Mouse (Mus musculus): ENCODE results near the gene Ankrd55. TPM values are rescaled to one million over a fixed set of nuclear protein-coding genes. Genes with fewer than 3 reads are reported as not detected.

Gene Ankrd55
- total and polyA plus RNA-seq, 3 experiments = not detected

GRCm38 (mm10) chr13:112412251-112412650 is 124.0 kb downstream of the Ankrd55 start:
- no peak for DNase-seq (ENCODE audit: low read depth, low spot score)
- Histone ChIP-seq H3K36me3 (ENCODE audit: control insufficient read depth in 1 of 2, insufficient read depth in 2 of 2, low read length in 2 of 2) (no peaks in the 10 kb centered on the region), H3K4me3 (ENCODE audit: control insufficient read depth in 1 of 2, insufficient read depth in 1 of 2, low read depth in 2 of 2, low read length in 2 of 2) (no peak overlapping the region), H3K79me2 (ENCODE audit: control insufficient read depth, insufficient read depth, low read length, poor library complexity) (no peaks in the 10 kb centered on the region), H3K27me3 (ENCODE audit: control insufficient read depth in 1 of 2, insufficient read depth in 2 of 2, low read length in 2 of 2) (no peaks in the 10 kb centered on the region; a peak in 2 of 4 replicates), H3K9me3 (replicated peaks; ENCODE audit: insufficient read depth, low read length) (no peaks in the 10 kb centered on the region), H3K4me1 (ENCODE audit: control insufficient read depth in 1 of 2, insufficient read depth in 2 of 2, low read length in 2 of 2) (no peaks in the 10 kb centered on the region), H3K27ac (ENCODE audit: control insufficient read depth, low read depth, low read length) (no peak overlapping the region), H3K9ac (ENCODE audit: control insufficient read depth, low read depth, low read length, poor library complexity, severe bottlenecking) (no peak overlapping the region)
- TF ChIP-seq UBTF (IDR thresholded peaks at IDR 0.05; ENCODE audit: borderline replicate concordance, insufficient read depth, low read depth, low read length) = no peak
- TF ChIP-seq POLR2AphosphoS2 (IDR thresholded peaks at IDR 0.05; ENCODE audit: low read length) = no peak
- no peak for TF ChIP-seq ZNF384 (IDR thresholded peaks at IDR 0.05; ENCODE audit: low read depth, low read length)
- no peak for TF ChIP-seq NELFE (IDR thresholded peaks at IDR 0.05; ENCODE audit: low read depth, low read length)
- TF ChIP-seq MAX (IDR thresholded peaks at IDR 0.05; ENCODE audit: low read length) = no peak
- no peak for TF ChIP-seq ELF1 (IDR thresholded peaks at IDR 0.05; ENCODE audit: low read depth, low read length)
- TF ChIP-seq ETS1 (IDR thresholded peaks at IDR 0.05; ENCODE audit: low read depth, low read length) = no peak
- no peak for TF ChIP-seq MEF2A (IDR thresholded peaks at IDR 0.05; ENCODE audit: extremely low read depth, insufficient replicate concordance, low read depth, low read length, poor library complexity, severe bottlenecking)
- no peak for TF ChIP-seq GATA1 (IDR thresholded peaks at IDR 0.05; ENCODE audit: low read depth, low read length)
- TF ChIP-seq ZMIZ1 (IDR thresholded peaks at IDR 0.05; ENCODE audit: low read depth, low read length) = no peak
- no peak for TF ChIP-seq EP300 (IDR thresholded peaks at IDR 0.05; ENCODE audit: low read depth in 1 of 2, low read length in 2 of 2)
- no peak for TF ChIP-seq CHD1 (IDR thresholded peaks at IDR 0.05; ENCODE audit: low read depth, low read length)
- no peak for TF ChIP-seq RCOR1 (IDR thresholded peaks at IDR 0.05; ENCODE audit: low read depth, low read length)

GRCm38 (mm10) chr13:112412824-112413223 is 124.6 kb downstream of the Ankrd55 start:
- H3K9ac ChIP-seq (ENCODE audit: control insufficient read depth, low read depth, low read length, poor library complexity, severe bottlenecking) = no peak overlapping the region
- H3K36me3 ChIP-seq (ENCODE audit: control insufficient read depth in 1 of 2, insufficient read depth in 2 of 2, low read length in 2 of 2) = no peaks in the 10 kb centered on the region
- H3K27ac ChIP-seq (ENCODE audit: control insufficient read depth, low read depth, low read length) = no peak overlapping the region
- no peaks in the 10 kb centered on the region for H3K79me2 ChIP-seq (ENCODE audit: control insufficient read depth, insufficient read depth, low read length, poor library complexity)
- no peak overlapping the region for H3K4me3 ChIP-seq (ENCODE audit: control insufficient read depth in 1 of 2, insufficient read depth in 1 of 2, low read depth in 2 of 2, low read length in 2 of 2)
- DNase-seq (ENCODE audit: low read depth, low spot score) = no peak
- no peaks in the 10 kb centered on the region for H3K9me3 ChIP-seq (replicated peaks; ENCODE audit: insufficient read depth, low read length)
- no peaks in the 10 kb centered on the region for H3K4me1 ChIP-seq (ENCODE audit: control insufficient read depth in 1 of 2, insufficient read depth in 2 of 2, low read length in 2 of 2)
- H3K27me3 ChIP-seq (ENCODE audit: control insufficient read depth in 1 of 2, insufficient read depth in 2 of 2, low read length in 2 of 2) = no peaks in the 10 kb centered on the region; a peak in 2 of 4 replicates
- TF ChIP-seq ZMIZ1 (IDR thresholded peaks at IDR 0.05; ENCODE audit: low read depth, low read length) (no peak), NRF1 (IDR thresholded peaks at IDR 0.05; ENCODE audit: insufficient read depth, low read depth, low read length, poor library complexity, severe bottlenecking) (no peak), ETS1 (IDR thresholded peaks at IDR 0.05; ENCODE audit: low read depth, low read length) (no peak)

- H3K4me1 ChIP-seq (ENCODE audit: control insufficient read depth in 1 of 2, insufficient read depth in 2 of 2, low read length in 2 of 2) = no peaks in the 10 kb centered on the region
- no peak overlapping the region for H3K9ac ChIP-seq (ENCODE audit: control insufficient read depth, low read depth, low read length, poor library complexity, severe bottlenecking)
- TF ChIP-seq ZKSCAN1 (IDR thresholded peaks at IDR 0.05; ENCODE audit: low read depth, low read length) (no peak), NRF1 (IDR thresholded peaks at IDR 0.05; ENCODE audit: insufficient read depth, low read depth, low read length, poor library complexity, severe bottlenecking) (no peak), ETS1 (IDR thresholded peaks at IDR 0.05; ENCODE audit: low read depth, low read length) (no peak), POLR2A (IDR thresholded peaks at IDR 0.05; ENCODE audit: control insufficient read depth in 1 of 2, insufficient read depth in 1 of 2, low read depth in 1 of 2, low read length in 2 of 2, poor library complexity in 1 of 2) (no peak), KAT2A (conservative IDR thresholded peaks at IDR 0.05; ENCODE audit: low read depth, low read length) (no peak), USF2 (IDR thresholded peaks at IDR 0.05; ENCODE audit: borderline replicate concordance in 1 of 2, insufficient read depth in 1 of 2, low read depth in 1 of 2, low read length in 2 of 2) (no peak), NELFE (IDR thresholded peaks at IDR 0.05; ENCODE audit: low read depth, low read length) (no peak), JUND (IDR thresholded peaks at IDR 0.05; ENCODE audit: low read depth, low read length) (no peak), ZNF384 (IDR thresholded peaks at IDR 0.05; ENCODE audit: low read depth, low read length) (no peak), RCOR1 (IDR thresholded peaks at IDR 0.05; ENCODE audit: low read depth, low read length) (no peak), HCFC1 (IDR thresholded peaks at IDR 0.05; ENCODE audit: low read depth, low read length) (no peak), ELF1 (IDR thresholded peaks at IDR 0.05; ENCODE audit: low read depth, low read length) (no peak), MEF2A (IDR thresholded peaks at IDR 0.05; ENCODE audit: extremely low read depth, insufficient replicate concordance, low read depth, low read length, poor library complexity, severe bottlenecking) (no peak), CHD1 (IDR thresholded peaks at IDR 0.05; ENCODE audit: low read depth, low read length) (no peak), SIN3A (IDR thresholded peaks at IDR 0.05; ENCODE audit: low read length) (no peak)
- H3K36me3 ChIP-seq (ENCODE audit: control insufficient read depth in 1 of 2, insufficient read depth in 2 of 2, low read length in 2 of 2) = no peaks in the 10 kb centered on the region
- no peaks in the 10 kb centered on the region; a peak in 2 of 4 replicates for H3K27me3 ChIP-seq (ENCODE audit: control insufficient read depth in 1 of 2, insufficient read depth in 2 of 2, low read length in 2 of 2)
- DNase-seq (ENCODE audit: low read depth, low spot score) = no peak
- no peak overlapping the region for H3K4me3 ChIP-seq (ENCODE audit: control insufficient read depth in 1 of 2, insufficient read depth in 1 of 2, low read depth in 2 of 2, low read length in 2 of 2)
- H3K9me3 ChIP-seq (replicated peaks; ENCODE audit: insufficient read depth, low read length) = no peaks in the 10 kb centered on the region
- no peak overlapping the region for H3K27ac ChIP-seq (ENCODE audit: control insufficient read depth, low read depth, low read length)
- no peaks in the 10 kb centered on the region for H3K79me2 ChIP-seq (ENCODE audit: control insufficient read depth, insufficient read depth, low read length, poor library complexity)
Measured at GRCm38 (mm10) chr13:112413611-112414010, 125.4 kb downstream of the Ankrd55 start.
